Mouse (Mus musculus): Measurements from ENCODE around the gene Trip6. TPM values are rescaled to one million over a fixed set of nuclear protein-coding genes. Genes with fewer than 3 reads are reported as not detected.
A peak's percentile ranks its signal among the peaks of the same experiment; 100 is the strongest.
"Not testable (repeated sequence)": the region's sequence is repeated elsewhere in the genome, so short reads cannot be mapped to it uniquely, and the experiment has no call there.

The Trip6 gene
- polyA plus RNA-seq, 1 experiment from 2014 or later, result 109 TPM

- ATAC-seq (ENCODE audit: insufficient number of reproducible peaks, low FRiP score, low TSS enrichment, low read depth), result no peak
- H3K36me3 ChIP-seq, result no peaks in the 10 kb centered on the region
- no peak overlapping the region for H3K4me3 ChIP-seq
- H3K4me1 ChIP-seq, result peaks cover 28% of the 10 kb centered on the region
- no peak overlapping the region for H3K9ac ChIP-seq
- peaks cover 40% of the 10 kb centered on the region for H3K27me3 ChIP-seq
- H3K4me2 ChIP-seq, result no peak overlapping the region
- 58% methylated on average over 5 of the region's 5 CpGs for WGBS
- no peaks in the 10 kb centered on the region for H3K9me3 ChIP-seq
- no peak overlapping the region for H3K27ac ChIP-seq
These were observed 29.2 kb downstream of the Trip6 start for GRCm38 (mm10) chr5:137285045-137285444.

GRCm38 (mm10) chr5:137284411-137284810, 29.8 kb downstream of the Trip6 start:
- H3K36me3 ChIP-seq; H3K9me3 ChIP-seq; H3K4me3 ChIP-seq; H3K4me2 ChIP-seq; H3K27ac ChIP-seq; ATAC-seq (ENCODE audit: insufficient number of reproducible peaks, low FRiP score, low TSS enrichment, low read depth); H3K9ac ChIP-seq: not testable (repeated sequence)
- H3K27me3 ChIP-seq, result peaks cover 33% of the 10 kb centered on the region
- WGBS, result 81% methylated on average over 5 of the region's 6 CpGs
- peaks cover 28% of the 10 kb centered on the region for H3K4me1 ChIP-seq

- no peak for ATAC-seq (ENCODE audit: insufficient number of reproducible peaks, low FRiP score, low TSS enrichment, low read depth)
- 31% methylated on average over 18 of the region's 18 CpGs for WGBS
- Histone ChIP-seq H3K36me3 (no peaks in the 10 kb centered on the region), H3K4me3 (no peak overlapping the region), H3K4me2 (0 out of 2 replicates have a peak overlapping the region, but pooled peaks have one; percentile 5), H3K27ac (no peak overlapping the region), H3K9ac (no peak overlapping the region), H3K9me3 (no peaks in the 10 kb centered on the region), H3K27me3 (no peaks in the 10 kb centered on the region), H3K4me1 (peaks cover 8% of the 10 kb centered on the region)
These were observed 36.6 kb downstream of the Trip6 start for GRCm38 (mm10) chr5:137277360-137278342.

DNA sequence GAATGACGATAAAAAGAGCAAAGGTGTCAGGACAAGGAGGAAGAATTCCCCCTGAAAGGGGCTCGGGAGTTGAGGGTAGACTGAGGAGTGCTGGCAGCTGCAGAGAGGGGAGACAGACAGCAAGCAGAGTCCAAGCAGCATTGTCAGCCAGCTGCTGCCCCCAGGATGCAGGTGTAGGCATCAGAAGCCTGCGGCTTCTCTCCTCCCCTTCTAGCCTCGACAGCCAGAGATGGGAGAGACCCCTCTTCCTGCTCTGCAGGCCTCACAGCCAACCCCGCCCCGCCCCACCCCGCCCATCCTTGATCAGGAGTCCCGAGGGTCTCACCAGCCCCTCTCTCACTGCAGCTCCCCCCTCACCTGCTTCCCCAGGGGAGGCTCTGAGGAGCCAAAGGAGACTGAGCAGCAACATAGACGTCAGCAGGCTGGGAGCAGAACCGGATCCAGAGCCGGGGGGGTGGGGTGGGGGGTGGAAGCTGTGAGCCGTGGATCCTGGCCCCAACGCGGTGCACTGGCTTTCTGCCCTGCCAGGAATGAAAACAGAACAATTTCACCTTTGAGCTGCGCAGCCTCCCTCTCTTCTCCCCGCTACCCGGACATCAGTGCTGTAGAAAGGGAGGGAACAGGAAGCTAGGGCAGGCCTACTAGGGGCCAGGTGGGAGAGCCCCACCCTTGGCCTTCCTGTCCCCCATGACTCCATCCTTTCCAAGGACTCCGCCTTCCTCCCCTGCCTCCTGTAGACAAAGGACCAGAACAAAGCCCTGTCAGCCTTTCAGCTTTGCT, 45.9 kb downstream of the Trip6 start:
- peak overlapping the region; percentile 31 for H3K4me2 ChIP-seq
- H3K27ac ChIP-seq, result no peak overlapping the region
- 0 out of 2 replicates have a peak, but pooled peaks cover 3% of the 10 kb centered on the region for H3K27me3 ChIP-seq
- no peaks in the 10 kb centered on the region for H3K36me3 ChIP-seq
- no peak overlapping the region for H3K9ac ChIP-seq
- ATAC-seq (ENCODE audit: insufficient number of reproducible peaks, low FRiP score, low TSS enrichment, low read depth), result no peak
- H3K4me3 ChIP-seq, result no peak overlapping the region
- 27% methylated on average over 18 of the region's 18 CpGs for WGBS
- H3K4me1 ChIP-seq, result peaks cover 7% of the 10 kb centered on the region
- H3K9me3 ChIP-seq, result no peaks in the 10 kb centered on the region

DNA sequence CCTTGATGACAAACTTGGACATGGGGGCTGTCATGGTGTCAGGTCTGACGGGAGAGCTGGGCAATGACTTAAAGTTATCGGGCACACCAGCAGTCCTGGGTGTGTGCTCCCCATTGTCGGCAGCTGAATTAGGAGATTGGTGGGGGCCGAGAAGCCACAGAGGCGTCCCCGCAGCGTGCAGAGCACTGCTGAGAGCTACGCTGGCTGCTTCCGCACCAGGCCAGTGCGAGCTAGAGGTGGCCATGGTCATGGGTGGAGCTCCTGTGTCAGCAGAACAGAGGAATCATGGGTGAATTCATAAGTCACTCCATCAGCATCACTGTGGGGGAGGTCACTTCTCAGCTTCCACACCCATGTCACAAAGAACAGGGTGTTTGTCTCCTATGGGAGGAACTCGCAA, 49.4 kb downstream of the Trip6 start:
- H3K4me1 ChIP-seq, result peaks cover 7% of the 10 kb centered on the region
- no peak overlapping the region for H3K4me3 ChIP-seq
- H3K9me3 ChIP-seq, result no peaks in the 10 kb centered on the region
- H3K27me3 ChIP-seq, result 0 out of 2 replicates have a peak, but pooled peaks cover 3% of the 10 kb centered on the region
- no peak for ATAC-seq (ENCODE audit: insufficient number of reproducible peaks, low FRiP score, low TSS enrichment, low read depth)
- H3K4me2 ChIP-seq, result no peak overlapping the region
- no peaks in the 10 kb centered on the region for H3K36me3 ChIP-seq
- no peak overlapping the region for H3K9ac ChIP-seq
- H3K27ac ChIP-seq, result no peak overlapping the region
- 89% methylated on average over 11 of the region's 11 CpGs for WGBS

DNA sequence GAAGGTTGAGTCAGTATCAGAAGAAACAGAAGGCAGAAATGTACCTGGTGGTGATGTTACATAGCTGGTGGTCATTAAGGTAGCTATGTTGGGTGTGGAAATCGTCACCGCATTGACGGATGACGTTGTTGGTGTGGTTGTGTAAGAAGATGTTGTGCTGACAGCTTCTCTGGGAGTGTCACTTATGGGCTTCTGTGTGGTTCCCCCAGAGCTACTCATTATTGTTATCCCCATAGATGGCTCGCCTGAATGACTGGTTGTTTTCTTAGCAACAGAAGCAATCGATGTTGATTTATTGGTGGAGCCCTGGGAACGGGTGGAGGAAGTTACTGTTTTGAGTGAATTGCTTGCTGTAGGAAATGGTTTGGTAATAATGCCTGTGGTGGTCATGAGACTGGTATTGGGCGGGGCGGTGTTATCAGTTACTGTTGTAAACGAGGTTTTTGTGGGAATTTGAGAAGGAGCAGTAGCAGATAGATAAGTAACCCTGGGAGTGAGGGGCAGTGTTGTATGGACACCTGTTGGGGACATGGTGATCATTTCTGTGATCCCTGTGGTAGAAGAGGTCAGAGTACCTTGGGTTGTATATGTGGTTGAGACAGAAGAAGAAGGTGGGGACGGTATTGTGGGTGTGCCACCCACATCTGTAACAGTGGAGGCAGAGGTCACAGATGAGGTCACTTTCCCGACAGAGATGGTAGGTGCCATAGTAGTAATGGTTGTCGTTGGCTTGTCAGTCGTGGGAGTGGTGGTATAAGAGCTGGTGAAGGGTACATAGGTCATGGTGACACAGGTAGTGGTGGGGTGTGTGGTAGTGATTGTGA, 50.1 kb downstream of the Trip6 start:
- Histone ChIP-seq H3K9me3 (no peaks in the 10 kb centered on the region), H3K4me3 (no peak overlapping the region), H3K36me3 (no peaks in the 10 kb centered on the region), H3K27ac (no peak overlapping the region), H3K4me1 (peaks cover 7% of the 10 kb centered on the region), H3K9ac (no peak overlapping the region), H3K27me3 (0 out of 2 replicates have a peak, but pooled peaks cover 3% of the 10 kb centered on the region), H3K4me2 (no peak overlapping the region)
- ATAC-seq (ENCODE audit: insufficient number of reproducible peaks, low FRiP score, low TSS enrichment, low read depth), result no peak
- 73% methylated on average over 14 of the region's 14 CpGs for WGBS

Small RNAs within 50 kb of the gene (microRNA-seq; reads per million reads assigned to microRNA genes)
- not detected for gene Mir7036
- not detected for gene Mir8116

Other genes starting within 250 kb of the Trip6 start
- gene Serpine1, start 242.1 kb downstream of the Trip6 start, polyA plus RNA-seq (2015; fragmentation: Nextera tagmentation; extraction: Ambion mirVana), result 0.52 and 0.65 TPM in 2 replicates
- gene Trim56, start 198.2 kb downstream of the Trip6 start, polyA plus RNA-seq (2015; fragmentation: Nextera tagmentation; extraction: Ambion mirVana), result 7.6 and 8.8 TPM in 2 replicates
- not detected in 2 replicates for gene Muc3, start 165.1 kb downstream of the Trip6 start, polyA plus RNA-seq (2015; fragmentation: Nextera tagmentation; extraction: Ambion mirVana)
- 0.08 and 0.12 TPM in 2 replicates for gene Muc3a, start 102.0 kb downstream of the Trip6 start, polyA plus RNA-seq (2015; fragmentation: Nextera tagmentation; extraction: Ambion mirVana)
- gene Ache, start 26.9 kb downstream of the Trip6 start, polyA plus RNA-seq (2015; fragmentation: Nextera tagmentation; extraction: Ambion mirVana), result 11.3 and 25.3 TPM in 2 replicates
- gene Ufsp1, start 19.8 kb downstream of the Trip6 start, polyA plus RNA-seq (2015; fragmentation: Nextera tagmentation; extraction: Ambion mirVana), result 6.7 and 11.3 TPM in 2 replicates
- 113 and 117 TPM in 2 replicates for gene Srrt, start 6.7 kb downstream of the Trip6 start, polyA plus RNA-seq (2015; fragmentation: Nextera tagmentation; extraction: Ambion mirVana)
- 13.9 and 14.4 TPM in 2 replicates for gene Slc12a9, start 19.2 kb upstream of the Trip6 start, polyA plus RNA-seq (2015; fragmentation: Nextera tagmentation; extraction: Ambion mirVana)
- 61.1 and 68.6 TPM in 2 replicates for gene Ephb4, start 35.7 kb upstream of the Trip6 start, polyA plus RNA-seq (2015; fragmentation: Nextera tagmentation; extraction: Ambion mirVana)
- gene Zan, start 162.7 kb upstream of the Trip6 start, polyA plus RNA-seq (2015; fragmentation: Nextera tagmentation; extraction: Ambion mirVana), result 0.10 and 0.13 TPM in 2 replicates
- 46.5 and 46.7 TPM in 2 replicates for gene Pop7, start 188.1 kb upstream of the Trip6 start, polyA plus RNA-seq (2015; fragmentation: Nextera tagmentation; extraction: Ambion mirVana)
- gene Gigyf1, start 204.1 kb upstream of the Trip6 start, polyA plus RNA-seq (2015; fragmentation: Nextera tagmentation; extraction: Ambion mirVana), result 10.3 and 12.0 TPM in 2 replicates
- 0.26 TPM in 1 of 2 replicates, not detected in the other for gene Epo, start 218.8 kb upstream of the Trip6 start, polyA plus RNA-seq (2015; fragmentation: Nextera tagmentation; extraction: Ambion mirVana)
- gene Gnb2, start 219.1 kb upstream of the Trip6 start, polyA plus RNA-seq (2015; fragmentation: Nextera tagmentation; extraction: Ambion mirVana), result 350 and 394 TPM in 2 replicates
- 0.35 and 0.36 TPM in 2 replicates for gene Actl6b, start 239.1 kb upstream of the Trip6 start, polyA plus RNA-seq (2015; fragmentation: Nextera tagmentation; extraction: Ambion mirVana)

Measured in limb, embryonic 15.5 days (tissue).